Mouse (Mus musculus): ENCODE measurements around the gene Aim2.
"Not testable (repeated sequence)": the region's sequence is repeated elsewhere in the genome, so short reads cannot be mapped to it uniquely, and the experiment has no call there.

Gene Aim2

DNA sequence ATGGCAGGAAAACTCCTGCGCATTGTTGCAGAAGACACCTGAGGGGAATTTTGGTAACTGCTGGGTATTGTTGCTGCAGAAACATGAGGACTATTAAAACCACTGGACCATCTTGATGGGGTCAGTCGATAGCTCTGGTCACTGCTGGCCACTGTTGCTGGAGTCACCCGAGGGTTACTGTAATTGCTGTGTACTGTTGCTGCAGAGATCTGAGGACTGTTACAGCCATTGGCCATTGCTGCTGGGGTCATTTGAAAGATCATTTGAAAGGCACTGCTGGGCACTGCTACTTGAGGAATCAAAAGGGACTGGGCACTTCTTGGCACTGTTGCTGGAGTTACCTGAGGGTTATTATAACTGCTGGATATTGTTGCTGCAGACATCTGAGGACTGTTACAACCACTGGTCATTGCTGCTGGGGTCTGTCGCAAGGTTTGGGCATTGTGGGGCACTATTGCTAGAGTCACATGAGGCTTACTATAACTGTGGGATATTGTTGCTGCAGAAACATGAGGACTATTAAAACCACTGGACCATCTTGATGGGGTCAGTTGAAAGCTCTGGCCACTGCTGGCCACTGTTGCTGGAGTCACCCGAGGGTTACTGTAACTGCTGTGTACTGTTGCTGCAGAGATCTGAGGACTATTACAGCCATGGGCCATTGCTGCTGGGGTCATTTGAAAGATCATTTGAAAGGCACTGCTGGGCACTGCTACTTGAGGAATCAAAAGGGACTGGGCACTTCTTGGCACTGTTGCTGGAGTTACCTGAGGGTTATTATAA lies 129.9 kb downstream of the Aim2 start:
- not testable (repeated sequence) for DNase-seq

DNA sequence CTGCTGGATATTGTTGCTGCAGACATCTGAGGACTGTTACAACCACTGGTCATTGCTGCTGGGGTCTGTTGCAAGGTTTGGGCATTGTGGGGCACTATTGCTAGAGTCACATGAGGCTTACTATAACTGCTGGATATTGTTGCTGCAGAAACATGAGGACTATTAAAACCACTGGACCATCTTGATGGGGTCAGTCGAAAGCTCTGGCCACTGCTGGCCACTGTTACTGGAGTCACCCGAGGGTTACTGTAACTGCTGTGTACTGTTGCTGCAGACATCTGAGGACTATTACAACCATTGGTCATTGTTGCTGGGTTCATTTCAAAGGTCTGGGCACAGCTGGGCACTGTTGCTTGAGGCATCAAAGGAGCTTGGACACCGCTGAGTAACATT lies 130.5 kb downstream of the Aim2 start:
- not testable (repeated sequence) for DNase-seq

DNA sequence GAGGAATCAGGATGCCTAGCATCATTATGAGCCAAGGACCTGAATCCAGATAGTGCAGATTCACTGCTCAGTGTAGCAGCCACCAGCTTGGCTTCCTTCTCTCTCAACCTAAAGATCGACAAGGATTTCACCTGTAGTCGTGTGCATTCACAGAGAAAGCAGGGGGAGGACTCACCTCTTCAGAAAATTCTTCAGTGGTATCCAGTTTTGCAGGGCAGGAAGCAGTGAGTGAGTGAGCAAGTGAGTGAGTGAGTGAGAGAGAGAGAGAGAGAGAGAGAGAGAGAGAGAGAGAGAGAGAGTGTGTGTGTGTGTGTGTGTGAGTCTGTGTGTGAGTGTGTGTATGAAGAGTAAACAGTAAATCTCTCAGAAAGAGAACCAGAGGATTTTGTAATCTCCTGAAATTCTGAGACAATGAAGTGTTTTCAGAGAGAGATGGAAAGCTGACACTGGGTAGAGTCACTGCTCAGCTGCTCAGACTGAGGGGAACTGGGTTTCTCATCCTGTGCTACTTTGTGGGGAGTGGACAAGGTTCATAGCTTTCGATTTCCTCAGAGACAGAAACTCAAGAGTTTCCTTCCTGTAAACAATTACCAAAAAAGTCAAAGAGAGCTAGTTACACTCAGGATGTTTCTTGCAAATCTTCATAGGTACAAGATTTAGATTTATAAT lies 140.3 kb downstream of the Aim2 start, which contains the start of gene Ifi206:
TSS of gene Ifi206 (minus strand) at position 230 of the 669 bp plus-strand sequence.
- peak; percentile 28 to 29 for DNase-seq

- DNase-seq = not testable (repeated sequence)
These were observed 140.8 kb downstream of the Aim2 start for GRCm38 (mm10) chr1:173491483-173491882.

GRCm38 (mm10) chr1:173510595-173510994 lies 159.9 kb downstream of the Aim2 start:
- DNase-seq = not testable (repeated sequence)

Data from thymus, postnatal 36 days (tissue).